Mouse (Mus musculus): Measurements from ENCODE around the gene Usp28. TPM values are rescaled to one million over a fixed set of nuclear protein-coding genes. Genes with fewer than 3 reads are reported as not detected.
A peak's percentile ranks its signal among the peaks of the same experiment; 100 is the strongest.
"Not testable (repeated sequence)": the region's sequence is repeated elsewhere in the genome, so short reads cannot be mapped to it uniquely, and the experiment has no call there.

Usp28 gene
- polyA plus RNA-seq, 1 experiment = 15.2 TPM

- Histone ChIP-seq H3K4me1 (ENCODE audit: control insufficient read depth, insufficient read depth, insufficient read length) (no peaks in the 10 kb centered on the region; the same call in none of the 2 replicates), H3K4me3 (ENCODE audit: extremely low read depth, insufficient read depth, insufficient read length) (no peak overlapping the region), H3K27ac (ENCODE audit: insufficient read depth, low read length) (no peak overlapping the region), H3K36me3 (ENCODE audit: control insufficient read depth, insufficient read depth, low read length) (no peaks in the 10 kb centered on the region), H3K27me3 (ENCODE audit: control insufficient read depth, insufficient read depth, low read length) (no peaks in the 10 kb centered on the region)
- WGBS = 82% methylated on average over 6 of the region's 6 CpGs
- TF ChIP-seq CTCF (IDR thresholded peaks at IDR 0.05; ENCODE audit: extremely low read depth, insufficient read depth, insufficient read length, insufficient replicate concordance) = no peak
- no peak for TF ChIP-seq POLR2A (IDR thresholded peaks at IDR 0.05; ENCODE audit: low read depth, low read length)
- DNase-seq (ENCODE audit: low read depth in 1 of 2, low spot score in 2 of 2) = no peak
Measured at GRCm38 (mm10) chr9:48976661-48977355, 8.4 kb upstream of the Usp28 start.

- no peak for DNase-seq (ENCODE audit: low read depth in 1 of 2, low spot score in 2 of 2)
- Histone ChIP-seq H3K27ac (ENCODE audit: insufficient read depth, low read length) (peak overlapping the region; percentile 63), H3K36me3 (ENCODE audit: control insufficient read depth, insufficient read depth, low read length) (no peaks in the 10 kb centered on the region), H3K27me3 (ENCODE audit: control insufficient read depth, insufficient read depth, low read length) (no peaks in the 10 kb centered on the region), H3K4me1 (ENCODE audit: control insufficient read depth, insufficient read depth, insufficient read length) (no peaks in the 10 kb centered on the region; the same call in none of the 2 replicates), H3K4me3 (ENCODE audit: extremely low read depth, insufficient read depth, insufficient read length) (no peak overlapping the region)
- TF ChIP-seq POLR2A (IDR thresholded peaks at IDR 0.05; ENCODE audit: low read depth, low read length) = no peak
- no peak for TF ChIP-seq CTCF (IDR thresholded peaks at IDR 0.05; ENCODE audit: extremely low read depth, insufficient read depth, insufficient read length, insufficient replicate concordance)
- 65% methylated on average over 5 of the region's 5 CpGs for WGBS
Measured at GRCm38 (mm10) chr9:48980371-48980770, 4.8 kb upstream of the Usp28 start.

- DNase-seq (ENCODE audit: low read depth in 1 of 2, low spot score in 2 of 2) = no peak
- no peaks in the 10 kb centered on the region for H3K36me3 ChIP-seq (ENCODE audit: control insufficient read depth, insufficient read depth, low read length)
- TF ChIP-seq CTCF (IDR thresholded peaks at IDR 0.05; ENCODE audit: extremely low read depth, insufficient read depth, insufficient read length, insufficient replicate concordance) (no peak), POLR2A (IDR thresholded peaks at IDR 0.05; ENCODE audit: low read depth, low read length) (no peak)
- H3K27me3 ChIP-seq (ENCODE audit: control insufficient read depth, insufficient read depth, low read length) = no peaks in the 10 kb centered on the region
- H3K4me1 ChIP-seq (ENCODE audit: control insufficient read depth, insufficient read depth, insufficient read length) = no peaks in the 10 kb centered on the region; the same call in none of the 2 replicates
- no peak overlapping the region for H3K4me3 ChIP-seq (ENCODE audit: extremely low read depth, insufficient read depth, insufficient read length)
- H3K27ac ChIP-seq (ENCODE audit: insufficient read depth, low read length) = peak overlapping the region; percentile 64
- WGBS = 71% methylated on average over 3 of the region's 3 CpGs
Measured at GRCm38 (mm10) chr9:48980781-48981180, 4.4 kb upstream of the Usp28 start.

GRCm38 (mm10) chr9:48981827-48982226, 3.3 kb upstream of the Usp28 start:
- Histone ChIP-seq H3K4me1 (ENCODE audit: control insufficient read depth, insufficient read depth, insufficient read length) (no peaks in the 10 kb centered on the region; the same call in 1 of the 2 replicates), H3K27me3 (ENCODE audit: control insufficient read depth, insufficient read depth, low read length) (no peaks in the 10 kb centered on the region), H3K36me3 (ENCODE audit: control insufficient read depth, insufficient read depth, low read length) (no peaks in the 10 kb centered on the region), H3K27ac (ENCODE audit: insufficient read depth, low read length) (peak overlapping the region; percentile 3), H3K4me3 (ENCODE audit: extremely low read depth, insufficient read depth, insufficient read length) (no peak overlapping the region)
- no peak for TF ChIP-seq CTCF (IDR thresholded peaks at IDR 0.05; ENCODE audit: extremely low read depth, insufficient read depth, insufficient read length, insufficient replicate concordance)
- TF ChIP-seq POLR2A (IDR thresholded peaks at IDR 0.05; ENCODE audit: low read depth, low read length) = no peak
- no peak for DNase-seq (ENCODE audit: low read depth in 1 of 2, low spot score in 2 of 2)

GRCm38 (mm10) chr9:48983801-48984200, 1.4 kb upstream of the Usp28 start:
- not testable (repeated sequence) for H3K27me3 ChIP-seq (ENCODE audit: control insufficient read depth, insufficient read depth, low read length); DNase-seq (ENCODE audit: low read depth in 1 of 2, low spot score in 2 of 2); H3K36me3 ChIP-seq (ENCODE audit: control insufficient read depth, insufficient read depth, low read length); H3K4me3 ChIP-seq (ENCODE audit: extremely low read depth, insufficient read depth, insufficient read length); H3K27ac ChIP-seq (ENCODE audit: insufficient read depth, low read length); H3K4me1 ChIP-seq (ENCODE audit: control insufficient read depth, insufficient read depth, insufficient read length)
- WGBS = 93% methylated on average over 6 of the region's 6 CpGs

GRCm38 (mm10) chr9:48984320-48984844, 793 bp upstream of the Usp28 start:
- peak in 1 of 2 experiments; percentile 46 for DNase-seq (ENCODE audit: low read depth in 1 of 2, low spot score in 2 of 2)
- 6% methylated on average over 8 of the region's 8 CpGs for WGBS
- TF ChIP-seq CTCF (IDR thresholded peaks at IDR 0.05; ENCODE audit: extremely low read depth, insufficient read depth, insufficient read length, insufficient replicate concordance) (no peak), POLR2A (IDR thresholded peaks at IDR 0.05; ENCODE audit: low read depth, low read length) (no peak)
- peak overlapping the region; percentile 85 for H3K27ac ChIP-seq (ENCODE audit: insufficient read depth, low read length)
- no peaks in the 10 kb centered on the region; the same call in 1 of the 2 replicates for H3K4me1 ChIP-seq (ENCODE audit: control insufficient read depth, insufficient read depth, insufficient read length)
- no peaks in the 10 kb centered on the region for H3K36me3 ChIP-seq (ENCODE audit: control insufficient read depth, insufficient read depth, low read length)
- H3K27me3 ChIP-seq (ENCODE audit: control insufficient read depth, insufficient read depth, low read length) = no peaks in the 10 kb centered on the region
- H3K4me3 ChIP-seq (ENCODE audit: extremely low read depth, insufficient read depth, insufficient read length) = peak overlapping the region; percentile 72

GRCm38 (mm10) chr9:48985708-48986088, 523 bp downstream of the Usp28 start:
- H3K36me3 ChIP-seq (ENCODE audit: control insufficient read depth, insufficient read depth, low read length) = no peaks in the 10 kb centered on the region
- no peaks in the 10 kb centered on the region for H3K27me3 ChIP-seq (ENCODE audit: control insufficient read depth, insufficient read depth, low read length)
- WGBS = 1% methylated on average over 20 of the region's 20 CpGs
- no peaks in the 10 kb centered on the region; the same call in 1 of the 2 replicates for H3K4me1 ChIP-seq (ENCODE audit: control insufficient read depth, insufficient read depth, insufficient read length)
- no peak for DNase-seq (ENCODE audit: low read depth in 1 of 2, low spot score in 2 of 2)
- peak overlapping the region; percentile 95 for H3K4me3 ChIP-seq (ENCODE audit: extremely low read depth, insufficient read depth, insufficient read length)
- no peak for TF ChIP-seq POLR2A (IDR thresholded peaks at IDR 0.05; ENCODE audit: low read depth, low read length)
- no peak for TF ChIP-seq CTCF (IDR thresholded peaks at IDR 0.05; ENCODE audit: extremely low read depth, insufficient read depth, insufficient read length, insufficient replicate concordance)
- H3K27ac ChIP-seq (ENCODE audit: insufficient read depth, low read length) = peak overlapping the region; percentile 73
